Mouse (Mus musculus): Measurements from ENCODE around the gene Vmn2r106. TPM values are rescaled to one million over a fixed set of nuclear protein-coding genes. Genes with fewer than 3 reads are reported as not detected.

The Vmn2r106 gene
- polyA plus RNA-seq (2014; fragmentation: Nextera tagmentation; extraction: Ambion mirVana), result not detected in 2 replicates

- no peaks in the 10 kb centered on the region for H3K27me3 ChIP-seq (ENCODE audit: control insufficient read depth, insufficient read depth, low read length)
- no peak within 1 kb of the TSS for H3K4me2 ChIP-seq (ENCODE audit: low read length)
- H3K4me3 ChIP-seq (ENCODE audit: control insufficient read depth in 1 of 2, insufficient read depth in 1 of 2, low read depth in 1 of 2, low read length in 2 of 2), result no peak within 1 kb of the TSS
- no peak for ATAC-seq (ENCODE audit: insufficient number of reproducible peaks, insufficient read depth, low FRiP score, low read depth)
- no peaks in the 10 kb centered on the region for H3K4me1 ChIP-seq (ENCODE audit: control insufficient read depth in 2 of 2, insufficient read depth in 2 of 2, low read length in 2 of 2)
- 57% methylated on average over 1 of the region's 1 CpGs for WGBS
- no peak within 1 kb of the TSS for H3K27ac ChIP-seq (replicated peaks in 1 of 2; ENCODE audit: control insufficient read depth in 1 of 2, insufficient read depth in 1 of 2, low read depth in 2 of 2, low read length in 2 of 2)
- H3K9ac ChIP-seq (ENCODE audit: low read length), result no peak within 1 kb of the TSS
- no peaks in the 10 kb centered on the region for H3K36me3 ChIP-seq (ENCODE audit: control insufficient read depth, insufficient read depth, low read length)
- H3K9me3 ChIP-seq (ENCODE audit: control insufficient read depth, low read length), result no peaks in the 10 kb centered on the region
Observed at GRCm38 (mm10) chr17:20285453-20285852, at the start of gene Vmn2r106. TSS of gene Vmn2r106 (minus strand) at chr17:20285553.

GRCm38 (mm10) chr17:20305790-20306189 is 20.4 kb upstream of the Vmn2r106 start:
- H3K27ac ChIP-seq (replicated peaks in 1 of 2; ENCODE audit: control insufficient read depth in 1 of 2, insufficient read depth in 1 of 2, low read depth in 2 of 2, low read length in 2 of 2), result no peak overlapping the region
- H3K9me3 ChIP-seq (ENCODE audit: control insufficient read depth, low read length), result peaks cover 6% of the 10 kb centered on the region; the same call in 1 of the 2 replicates
- H3K27me3 ChIP-seq (ENCODE audit: control insufficient read depth, insufficient read depth, low read length), result no peaks in the 10 kb centered on the region
- H3K4me2 ChIP-seq (ENCODE audit: low read length), result no peak overlapping the region
- no peak overlapping the region for H3K9ac ChIP-seq (ENCODE audit: low read length)
- 90% methylated on average over 1 of the region's 1 CpGs for WGBS
- no peak overlapping the region for H3K4me3 ChIP-seq (ENCODE audit: control insufficient read depth in 1 of 2, insufficient read depth in 1 of 2, low read depth in 1 of 2, low read length in 2 of 2)
- no peaks in the 10 kb centered on the region for H3K4me1 ChIP-seq (ENCODE audit: control insufficient read depth in 2 of 2, insufficient read depth in 2 of 2, low read length in 2 of 2)
- H3K36me3 ChIP-seq (ENCODE audit: control insufficient read depth, insufficient read depth, low read length), result no peaks in the 10 kb centered on the region
- ATAC-seq (ENCODE audit: insufficient number of reproducible peaks, insufficient read depth, low FRiP score, low read depth), result no peak

GRCm38 (mm10) chr17:20286906-20287305 is 1.6 kb upstream of the Vmn2r106 start:
- Histone ChIP-seq H3K4me3 (ENCODE audit: control insufficient read depth in 1 of 2, insufficient read depth in 1 of 2, low read depth in 1 of 2, low read length in 2 of 2) (no peak overlapping the region), H3K27me3 (ENCODE audit: control insufficient read depth, insufficient read depth, low read length) (no peaks in the 10 kb centered on the region), H3K4me2 (ENCODE audit: low read length) (no peak overlapping the region), H3K36me3 (ENCODE audit: control insufficient read depth, insufficient read depth, low read length) (no peaks in the 10 kb centered on the region), H3K27ac (replicated peaks in 1 of 2; ENCODE audit: control insufficient read depth in 1 of 2, insufficient read depth in 1 of 2, low read depth in 2 of 2, low read length in 2 of 2) (no peak overlapping the region), H3K9me3 (ENCODE audit: control insufficient read depth, low read length) (no peaks in the 10 kb centered on the region), H3K4me1 (ENCODE audit: control insufficient read depth in 2 of 2, insufficient read depth in 2 of 2, low read length in 2 of 2) (no peaks in the 10 kb centered on the region), H3K9ac (ENCODE audit: low read length) (no peak overlapping the region)
- ATAC-seq (ENCODE audit: insufficient number of reproducible peaks, insufficient read depth, low FRiP score, low read depth), result no peak

GRCm38 (mm10) chr17:20255522-20255921 is 29.8 kb downstream of the Vmn2r106 start:
- no peaks in the 10 kb centered on the region for H3K4me1 ChIP-seq (ENCODE audit: control insufficient read depth in 2 of 2, insufficient read depth in 2 of 2, low read length in 2 of 2)
- H3K4me2 ChIP-seq (ENCODE audit: low read length), result no peak overlapping the region
- WGBS, result 63% methylated on average over 4 of the region's 4 CpGs
- no peak overlapping the region for H3K9ac ChIP-seq (ENCODE audit: low read length)
- H3K27me3 ChIP-seq (ENCODE audit: control insufficient read depth, insufficient read depth, low read length), result no peaks in the 10 kb centered on the region
- ATAC-seq (ENCODE audit: insufficient number of reproducible peaks, insufficient read depth, low FRiP score, low read depth), result no peak
- H3K4me3 ChIP-seq (ENCODE audit: control insufficient read depth in 1 of 2, insufficient read depth in 1 of 2, low read depth in 1 of 2, low read length in 2 of 2), result no peak overlapping the region
- no peak overlapping the region for H3K27ac ChIP-seq (replicated peaks in 1 of 2; ENCODE audit: control insufficient read depth in 1 of 2, insufficient read depth in 1 of 2, low read depth in 2 of 2, low read length in 2 of 2)
- no peaks in the 10 kb centered on the region for H3K36me3 ChIP-seq (ENCODE audit: control insufficient read depth, insufficient read depth, low read length)
- 0 out of 2 replicates have a peak, but pooled peaks cover 4% of the 10 kb centered on the region for H3K9me3 ChIP-seq (ENCODE audit: control insufficient read depth, low read length)

GRCm38 (mm10) chr17:20234952-20235351 is 50.4 kb downstream of the Vmn2r106 start, which contains the start of gene Vmn2r105:
TSS of gene Vmn2r105 (minus strand) at chr17:20235052.
- ATAC-seq (ENCODE audit: insufficient number of reproducible peaks, insufficient read depth, low FRiP score, low read depth), result no peak
- 60% methylated on average over 2 of the region's 2 CpGs for WGBS
- H3K4me1 ChIP-seq (ENCODE audit: control insufficient read depth in 2 of 2, insufficient read depth in 2 of 2, low read length in 2 of 2), result no peaks in the 10 kb centered on the region

More at GRCm38 (mm10) chr17:20234952-20235351, 50.4 kb downstream of the Vmn2r106 start, which contains the start of gene Vmn2r105:
- no peak within 1 kb of the TSS for H3K4me2 ChIP-seq (ENCODE audit: low read length)
- H3K27ac ChIP-seq (replicated peaks in 1 of 2; ENCODE audit: control insufficient read depth in 1 of 2, insufficient read depth in 1 of 2, low read depth in 2 of 2, low read length in 2 of 2), result no peak within 1 kb of the TSS
- no peak within 1 kb of the TSS for H3K4me3 ChIP-seq (ENCODE audit: control insufficient read depth in 1 of 2, insufficient read depth in 1 of 2, low read depth in 1 of 2, low read length in 2 of 2)
- H3K36me3 ChIP-seq (ENCODE audit: control insufficient read depth, insufficient read depth, low read length), result no peaks in the 10 kb centered on the region
- H3K9me3 ChIP-seq (ENCODE audit: control insufficient read depth, low read length), result peaks cover 4% of the 10 kb centered on the region; the same call in 1 of the 2 replicates
- no peak within 1 kb of the TSS for H3K9ac ChIP-seq (ENCODE audit: low read length)
- H3K27me3 ChIP-seq (ENCODE audit: control insufficient read depth, insufficient read depth, low read length), result no peaks in the 10 kb centered on the region

Other genes with a start within 250 kb of the Vmn2r106 start
- not detected in 2 replicates for gene Vmn2r104, start 237.2 kb downstream of the Vmn2r106 start, polyA plus RNA-seq (2014; fragmentation: Nextera tagmentation; extraction: Ambion mirVana)
- not detected in 2 replicates for gene Fpr-rs7, start 171.3 kb downstream of the Vmn2r106 start, polyA plus RNA-seq (2014; fragmentation: Nextera tagmentation; extraction: Ambion mirVana)
- not detected in 2 replicates for gene Fpr-rs6, start 102.5 kb downstream of the Vmn2r106 start, polyA plus RNA-seq (2014; fragmentation: Nextera tagmentation; extraction: Ambion mirVana)
- not detected in 2 replicates for gene Vmn2r105, start 50.5 kb downstream of the Vmn2r106 start, polyA plus RNA-seq (2014; fragmentation: Nextera tagmentation; extraction: Ambion mirVana)
- not detected in 2 replicates for gene Vmn2r107, start 59.7 kb upstream of the Vmn2r106 start, polyA plus RNA-seq (2014; fragmentation: Nextera tagmentation; extraction: Ambion mirVana)
- not detected in 2 replicates for gene Vmn1r224, start 128.6 kb upstream of the Vmn2r106 start, polyA plus RNA-seq (2014; fragmentation: Nextera tagmentation; extraction: Ambion mirVana)
- gene Vmn2r108, start 195.8 kb upstream of the Vmn2r106 start, polyA plus RNA-seq (2014; fragmentation: Nextera tagmentation; extraction: Ambion mirVana), result not detected in 2 replicates
- gene Vmn1r225, start 212.6 kb upstream of the Vmn2r106 start, polyA plus RNA-seq (2014; fragmentation: Nextera tagmentation; extraction: Ambion mirVana), result not detected in 2 replicates